Mouse (Mus musculus) heart, embryonic 15.5 days (tissue): ENCODE results near the gene Agbl5. TPM values are rescaled to one million over a fixed set of nuclear protein-coding genes. Genes with fewer than 3 reads are reported as not detected.
A peak's percentile ranks its signal among the peaks of the same experiment; 100 is the strongest.

Experiments used
- ATAC-seq: fragments of 200-750 bp; cut with Nextera tagmentation; replicated peaks from 2 replicates; pipeline ENCODE4 v1.8.0; 2017; ENCODE audit warnings: low read depth, moderate TSS enrichment; ENCODE audit not compliant: insufficient number of reproducible peaks, insufficient read depth, low FRiP score
- H3K27ac ChIP-seq: fragments of 300-500 bp; sonication (generic); 2 replicates; pipeline ENCODE4 v1.5.1; 2015; ENCODE audit warnings: mild to moderate bottlenecking, inconsistent platforms
- H3K27me3 ChIP-seq: fragments of 300-500 bp; sonication (generic); 2 replicates; pipeline ENCODE4 v1.6.1; 2015; ENCODE audit warnings: inconsistent platforms
- H3K36me3 ChIP-seq: fragments of 300-500 bp; sonication (generic); 2 replicates; pipeline ENCODE4 v1.6.1; 2015; ENCODE audit warnings: mild to moderate bottlenecking, inconsistent platforms
- H3K4me1 ChIP-seq: fragments of 300-500 bp; sonication (generic); replicated peaks from 2 replicates; pipeline ENCODE4 v1.6.1; 2015; ENCODE audit warnings: inconsistent platforms
- H3K4me2 ChIP-seq: fragments of 300-500 bp; sonication (generic); 2 replicates; pipeline ENCODE4 v1.6.1; 2015; ENCODE audit warnings: inconsistent platforms, mild to moderate bottlenecking, moderate library complexity
- H3K4me3 ChIP-seq: fragments of 300-500 bp; sonication (generic); 2 replicates; pipeline ENCODE4 v1.5.1; 2015; ENCODE audit warnings: mild to moderate bottlenecking, inconsistent platforms
- H3K9ac ChIP-seq: fragments of 300-500 bp; sonication (generic); 2 replicates; pipeline ENCODE4 v1.6.1; 2015; ENCODE audit warnings: mild to moderate bottlenecking, inconsistent platforms
- H3K9me3 ChIP-seq: fragments of 300-500 bp; sonication (generic); replicated peaks from 2 replicates; pipeline ENCODE4 v1.6.1; 2016; ENCODE audit warnings: inconsistent platforms
- WGBS: fragments of 180-500 bp; shearing (Covaris S2); methylation state at CpG from one replicate; pipeline ENCODE4 v1.1.7; 2015; ENCODE audit warnings: mixed read lengths; 5-methylcytosine and 5-hydroxymethylcytosine counted together
- polyA plus RNA-seq: library from polyadenylated mRNA; unstranded; fragments of >200 nt; fragmentation: Nextera tagmentation; extraction: Ambion mirVana; gene quantifications from 2 replicates; pipeline ENCODE4 v1.2.1, GENCODE M21; 2015

Agbl5 gene
- polyA plus RNA-seq, 1 experiment from 2014 or later = 8.9 TPM

- WGBS = 68% methylated on average over 19 of the region's 19 CpGs
- Histone ChIP-seq H3K9ac (no peak overlapping the region; the same call in 1 of the 2 replicates), H3K4me3 (no peak overlapping the region)
Measured at GRCm38 (mm10) chr5:30920621-30921020, 32.1 kb downstream of the Agbl5 start.

GRCm38 (mm10) chr5:30921256-30922033, 33.0 kb downstream of the Agbl5 start, which contains the start of gene Khk:
Gene Khk (plus strand): TSS chr5:30921431.
- Histone ChIP-seq H3K9ac (peak within 1 kb of the TSS; percentile 62), H3K27ac (peak within 1 kb of the TSS; percentile 84), H3K36me3 (peaks cover 12% of the 10 kb centered on the region; the same call in 1 of the 2 replicates), H3K4me3 (peak within 1 kb of the TSS; percentile 60), H3K4me1 (peaks cover 41% of the 10 kb centered on the region), H3K4me2 (peak within 1 kb of the TSS; percentile 79), H3K27me3 (no peaks in the 10 kb centered on the region), H3K9me3 (no peaks in the 10 kb centered on the region)
- ATAC-seq = peak; percentile 83
- 2% methylated on average over 39 of the region's 40 CpGs for WGBS

More at GRCm38 (mm10) chr5:30920621-30921020, 32.1 kb downstream of the Agbl5 start:
- H3K9me3 ChIP-seq = no peaks in the 10 kb centered on the region
- peaks cover 48% of the 10 kb centered on the region for H3K4me1 ChIP-seq
- H3K27ac ChIP-seq = no peak overlapping the region
- no peaks in the 10 kb centered on the region for H3K27me3 ChIP-seq
- H3K4me2 ChIP-seq = peak overlapping the region; percentile 79
- peaks cover 12% of the 10 kb centered on the region; the same call in 1 of the 2 replicates for H3K36me3 ChIP-seq
- no peak for ATAC-seq

- no peak for ATAC-seq
- 0 out of 2 replicates have a peak overlapping the region, but pooled peaks have one; percentile 13 for H3K9ac ChIP-seq
- no peaks in the 10 kb centered on the region for H3K9me3 ChIP-seq
- H3K27ac ChIP-seq = no peak overlapping the region; the same call in 1 of the 2 replicates
- H3K4me3 ChIP-seq = peak overlapping the region; percentile 60; the same call in 1 of the 2 replicates
- H3K4me2 ChIP-seq = peak overlapping the region; percentile 79
- H3K4me1 ChIP-seq = peaks cover 29% of the 10 kb centered on the region
- H3K27me3 ChIP-seq = no peaks in the 10 kb centered on the region
- H3K36me3 ChIP-seq = peaks cover 5% of the 10 kb centered on the region; the same call in 1 of the 2 replicates
- 40% methylated on average over 10 of the region's 10 CpGs for WGBS
Measured at GRCm38 (mm10) chr5:30922581-30923041, 34.1 kb downstream of the Agbl5 start.

DNA sequence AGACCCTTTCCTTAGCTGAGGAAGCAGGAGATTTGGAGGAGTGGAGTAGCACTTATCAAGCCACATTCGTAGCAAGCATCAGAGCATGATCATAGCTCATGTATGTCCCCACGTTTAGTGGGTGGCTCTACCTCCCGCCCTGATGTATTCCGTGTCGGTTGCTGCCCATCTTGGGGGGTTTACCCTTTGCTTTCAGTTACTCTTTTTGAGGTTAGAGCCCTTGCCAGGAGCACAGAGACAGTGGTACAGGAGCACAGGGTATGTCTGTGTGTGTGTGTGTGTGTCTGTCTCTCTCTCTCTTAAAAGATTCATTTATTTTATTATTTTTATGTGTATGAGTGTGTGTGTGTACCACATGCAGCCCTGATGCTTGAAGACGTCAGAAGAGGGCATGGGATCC, 34.6 kb downstream of the Agbl5 start:
- no peaks in the 10 kb centered on the region for H3K27me3 ChIP-seq
- 78% methylated on average over 6 of the region's 6 CpGs for WGBS
- no peak overlapping the region for H3K9ac ChIP-seq
- peaks cover 4% of the 10 kb centered on the region; the same call in 1 of the 2 replicates for H3K36me3 ChIP-seq
- H3K9me3 ChIP-seq = no peaks in the 10 kb centered on the region
- H3K4me3 ChIP-seq = no peak overlapping the region
- H3K4me1 ChIP-seq = peaks cover 27% of the 10 kb centered on the region
- ATAC-seq = no peak
- H3K4me2 ChIP-seq = peak overlapping the region; percentile 79
- no peak overlapping the region for H3K27ac ChIP-seq

DNA sequence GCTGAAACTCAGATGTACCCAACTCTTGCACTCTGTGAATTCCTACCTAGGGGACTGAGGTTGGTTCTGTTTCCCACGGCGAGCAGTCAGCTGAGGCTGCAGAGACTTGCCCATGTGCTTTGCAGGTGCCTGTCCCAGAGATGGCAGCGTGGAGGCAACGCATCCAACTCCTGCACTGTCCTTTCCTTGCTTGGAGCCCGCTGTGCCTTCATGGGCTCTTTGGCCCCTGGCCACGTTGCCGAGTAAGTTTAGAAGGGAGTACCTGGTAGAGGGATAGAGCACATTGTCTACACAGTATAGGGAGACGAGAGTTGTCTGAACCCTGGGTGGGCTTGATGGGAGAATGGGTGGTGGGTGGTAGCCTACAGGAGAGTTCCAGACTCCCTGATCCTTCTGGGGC, 36.1 kb downstream of the Agbl5 start:
- H3K9me3 ChIP-seq = no peaks in the 10 kb centered on the region
- H3K36me3 ChIP-seq = no peaks in the 10 kb centered on the region
- H3K9ac ChIP-seq = no peak overlapping the region
- H3K4me3 ChIP-seq = no peak overlapping the region
- WGBS = 76% methylated on average over 8 of the region's 8 CpGs
- no peak overlapping the region for H3K27ac ChIP-seq
- no peak for ATAC-seq
- peaks cover 28% of the 10 kb centered on the region for H3K4me1 ChIP-seq
- no peak overlapping the region for H3K4me2 ChIP-seq
- no peaks in the 10 kb centered on the region for H3K27me3 ChIP-seq

GRCm38 (mm10) chr5:30925217-30925616, 36.7 kb downstream of the Agbl5 start:
- 94% methylated on average over 5 of the region's 5 CpGs for WGBS
- ATAC-seq = no peak
- H3K9ac ChIP-seq = no peak overlapping the region
- no peaks in the 10 kb centered on the region for H3K27me3 ChIP-seq
- no peak overlapping the region for H3K27ac ChIP-seq
- H3K4me3 ChIP-seq = no peak overlapping the region
- no peaks in the 10 kb centered on the region for H3K9me3 ChIP-seq
- no peaks in the 10 kb centered on the region for H3K36me3 ChIP-seq
- H3K4me2 ChIP-seq = no peak overlapping the region
- peaks cover 27% of the 10 kb centered on the region for H3K4me1 ChIP-seq

- Histone ChIP-seq H3K27ac (no peak overlapping the region), H3K4me3 (no peak overlapping the region), H3K9me3 (no peaks in the 10 kb centered on the region), H3K4me1 (peaks cover 21% of the 10 kb centered on the region), H3K9ac (no peak overlapping the region), H3K4me2 (no peak overlapping the region), H3K36me3 (no peaks in the 10 kb centered on the region), H3K27me3 (no peaks in the 10 kb centered on the region)
- ATAC-seq = no peak
- WGBS = 72% methylated on average over 2 of the region's 2 CpGs
Measured at GRCm38 (mm10) chr5:30926073-30926472, 37.6 kb downstream of the Agbl5 start.

DNA sequence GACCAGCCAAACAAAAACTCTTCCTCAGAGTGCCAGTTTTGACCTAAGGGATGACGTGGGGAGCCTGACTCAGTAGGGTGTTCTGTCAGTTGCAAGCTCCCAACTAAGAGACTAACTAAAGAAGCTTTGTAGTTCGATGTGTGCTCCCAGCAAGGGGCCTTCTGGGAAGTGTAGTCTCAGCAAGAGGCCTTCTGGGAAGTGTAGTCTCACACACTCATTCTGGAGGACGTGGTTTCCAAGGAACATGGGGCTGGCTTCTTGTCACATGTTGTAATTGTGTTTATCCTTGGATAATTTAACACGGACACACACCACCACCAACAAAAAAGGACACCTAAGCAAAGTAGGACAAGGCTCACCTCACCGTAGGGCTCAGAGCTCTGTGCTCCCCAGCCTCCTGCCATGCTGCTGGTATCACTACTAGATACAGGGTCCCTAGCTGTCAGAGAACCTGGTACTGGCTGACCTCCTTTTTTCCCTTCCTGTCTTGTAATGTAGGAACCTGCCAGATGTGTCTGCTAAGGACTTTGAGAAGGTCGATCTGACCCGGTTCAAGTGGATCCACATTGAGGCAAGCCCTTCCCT, 39.5 kb downstream of the Agbl5 start:
- Histone ChIP-seq H3K9me3 (no peaks in the 10 kb centered on the region), H3K4me2 (peak overlapping the region; percentile 37)
- no peak; the same call in 1 of the 2 replicates for ATAC-seq

GRCm38 (mm10) chr5:30930121-30930520, 41.6 kb downstream of the Agbl5 start:
- 43% methylated on average over 4 of the region's 4 CpGs for WGBS
- no peaks in the 10 kb centered on the region for H3K36me3 ChIP-seq
- ATAC-seq = no peak
- no peaks in the 10 kb centered on the region for H3K27me3 ChIP-seq
- no peaks in the 10 kb centered on the region for H3K9me3 ChIP-seq
- H3K27ac ChIP-seq = no peak overlapping the region
- no peak overlapping the region for H3K9ac ChIP-seq
- no peak overlapping the region for H3K4me3 ChIP-seq
- H3K4me2 ChIP-seq = no peak overlapping the region
- H3K4me1 ChIP-seq = peaks cover 9% of the 10 kb centered on the region

More for the DNA sequence above, 39.5 kb downstream of the Agbl5 start:
- Histone ChIP-seq H3K36me3 (no peaks in the 10 kb centered on the region), H3K4me1 (peaks cover 10% of the 10 kb centered on the region), H3K27ac (no peak overlapping the region), H3K27me3 (no peaks in the 10 kb centered on the region), H3K9ac (no peak overlapping the region), H3K4me3 (no peak overlapping the region)
- 43% methylated on average over 7 of the region's 7 CpGs for WGBS

DNA sequence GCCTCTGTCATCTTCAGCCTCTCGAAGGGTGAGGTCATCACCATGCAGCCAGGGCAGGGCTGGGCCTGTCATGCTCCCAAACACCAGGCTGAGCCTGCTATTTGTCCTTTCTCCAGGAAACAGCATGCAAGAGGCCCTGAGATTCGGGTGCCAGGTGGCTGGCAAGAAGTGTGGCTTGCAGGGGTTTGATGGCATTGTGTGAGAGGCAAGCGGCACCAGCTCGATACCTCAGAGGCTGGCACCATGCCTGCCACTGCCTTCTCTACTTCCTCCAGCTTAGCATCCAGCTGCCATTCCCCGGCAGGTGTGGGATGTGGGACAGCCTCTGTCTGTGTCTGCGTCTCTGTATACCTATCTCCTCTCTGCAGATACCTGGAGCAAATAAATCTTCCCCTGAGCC, 42.4 kb downstream of the Agbl5 start:
- no peaks in the 10 kb centered on the region for H3K36me3 ChIP-seq
- H3K27me3 ChIP-seq = no peaks in the 10 kb centered on the region
- 79% methylated on average over 6 of the region's 6 CpGs for WGBS
- H3K4me1 ChIP-seq = peaks cover 9% of the 10 kb centered on the region
- no peak overlapping the region for H3K27ac ChIP-seq
- H3K4me3 ChIP-seq = no peak overlapping the region
- no peak overlapping the region for H3K9ac ChIP-seq
- H3K9me3 ChIP-seq = no peaks in the 10 kb centered on the region
- no peak for ATAC-seq
- H3K4me2 ChIP-seq = no peak overlapping the region

DNA sequence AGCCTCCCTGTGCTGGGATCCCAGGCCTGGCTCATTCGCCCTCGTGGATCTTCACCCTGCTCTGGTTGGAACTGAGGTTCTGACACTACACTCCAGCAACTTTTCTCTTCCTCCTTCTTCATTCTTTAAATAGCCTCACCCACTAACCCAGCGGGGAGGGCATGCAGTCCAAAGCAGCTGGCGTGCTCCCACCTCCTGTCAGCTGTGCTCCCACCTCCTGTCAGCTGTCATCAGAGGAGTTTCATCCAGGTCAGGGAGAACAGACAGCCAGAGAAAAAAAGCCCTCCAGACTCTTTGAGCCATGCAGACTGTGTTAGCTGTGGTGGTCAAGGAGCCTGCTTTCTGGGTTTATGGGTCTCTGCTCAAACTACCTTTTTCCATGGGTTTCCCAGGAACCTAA, 42.9 kb downstream of the Agbl5 start:
- 59% methylated on average over 4 of the region's 4 CpGs for WGBS
- no peaks in the 10 kb centered on the region for H3K27me3 ChIP-seq
- H3K9me3 ChIP-seq = no peaks in the 10 kb centered on the region
- H3K4me3 ChIP-seq = no peak overlapping the region
- H3K4me2 ChIP-seq = no peak overlapping the region
- H3K27ac ChIP-seq = no peak overlapping the region
- no peak for ATAC-seq
- no peak overlapping the region for H3K9ac ChIP-seq
- peaks cover 9% of the 10 kb centered on the region for H3K4me1 ChIP-seq
- H3K36me3 ChIP-seq = no peaks in the 10 kb centered on the region
